Mouse (Mus musculus): Measurements from ENCODE around the gene Rimklb. TPM values are rescaled to one million over a fixed set of nuclear protein-coding genes. Genes with fewer than 3 reads are reported as not detected.

The Rimklb gene
- total and polyA plus RNA-seq, 3 experiments: 0.04 TPM; not detected in 2

GRCm38 (mm10) chr6:122469030-122469640 lies 29.4 kb downstream of the Rimklb start:
- H3K9ac ChIP-seq (ENCODE audit: low read depth, low read length): no peak overlapping the region
- no peaks in the 10 kb centered on the region for H3K4me1 ChIP-seq (ENCODE audit: control insufficient read depth, insufficient read depth, low read length)
- H3K79me2 ChIP-seq (replicated peaks; ENCODE audit: control insufficient read depth, insufficient read depth, low read length): no peaks in the 10 kb centered on the region
- DNase-seq: no peak
- H3K4me3 ChIP-seq: no peak overlapping the region
- WGBS: 89% methylated on average over 15 of the region's 15 CpGs
- no peaks in the 10 kb centered on the region for H3K27me3 ChIP-seq (ENCODE audit: control insufficient read depth, insufficient read depth, low read length)
- intact Hi-C loops (cut with DNase I): no loop called here
- TF ChIP-seq CTCF (IDR thresholded peaks at IDR 0.05): no peak
- TF ChIP-seq EP300 (IDR thresholded peaks at IDR 0.05; ENCODE audit: insufficient read depth, low read depth, low read length): no peak
- no peak for TF ChIP-seq POLR2A (IDR thresholded peaks at IDR 0.05; ENCODE audit: insufficient read depth, low read depth, low read length)
- no peak overlapping the region for H3K27ac ChIP-seq
- no peaks in the 10 kb centered on the region for H3K36me3 ChIP-seq (ENCODE audit: control insufficient read depth, insufficient read depth, low read length)

- Histone ChIP-seq H3K4me3 (no peak overlapping the region), H3K79me2 (replicated peaks; ENCODE audit: control insufficient read depth, insufficient read depth, low read length) (no peaks in the 10 kb centered on the region), H3K36me3 (ENCODE audit: control insufficient read depth, insufficient read depth, low read length) (no peaks in the 10 kb centered on the region), H3K27me3 (ENCODE audit: control insufficient read depth, insufficient read depth, low read length) (no peaks in the 10 kb centered on the region), H3K9ac (ENCODE audit: low read depth, low read length) (no peak overlapping the region), H3K4me1 (ENCODE audit: control insufficient read depth, insufficient read depth, low read length) (no peaks in the 10 kb centered on the region), H3K27ac (no peak overlapping the region)
- WGBS: 76% methylated on average over 3 of the region's 3 CpGs
- TF ChIP-seq POLR2A (IDR thresholded peaks at IDR 0.05; ENCODE audit: insufficient read depth, low read depth, low read length) (no peak), EP300 (IDR thresholded peaks at IDR 0.05; ENCODE audit: insufficient read depth, low read depth, low read length) (no peak), CTCF (IDR thresholded peaks at IDR 0.05) (no peak)
- intact Hi-C loops (cut with DNase I): no loop called here
- DNase-seq: no peak
Measured at GRCm38 (mm10) chr6:122466092-122466713, 32.4 kb downstream of the Rimklb start.

GRCm38 (mm10) chr6:122458946-122459693 lies 39.4 kb downstream of the Rimklb start:
- Histone ChIP-seq H3K9ac (ENCODE audit: low read depth, low read length) (no peak overlapping the region), H3K36me3 (ENCODE audit: control insufficient read depth, insufficient read depth, low read length) (no peaks in the 10 kb centered on the region), H3K4me1 (ENCODE audit: control insufficient read depth, insufficient read depth, low read length) (no peaks in the 10 kb centered on the region), H3K4me3 (no peak overlapping the region), H3K79me2 (replicated peaks; ENCODE audit: control insufficient read depth, insufficient read depth, low read length) (no peaks in the 10 kb centered on the region), H3K27ac (no peak overlapping the region), H3K27me3 (ENCODE audit: control insufficient read depth, insufficient read depth, low read length) (no peaks in the 10 kb centered on the region)
- 83% methylated on average over 8 of the region's 8 CpGs for WGBS
- intact Hi-C loops (cut with DNase I): no loop called here
- no peak for DNase-seq
- no peak for TF ChIP-seq POLR2A (IDR thresholded peaks at IDR 0.05; ENCODE audit: insufficient read depth, low read depth, low read length)
- no peak for TF ChIP-seq CTCF (IDR thresholded peaks at IDR 0.05)
- TF ChIP-seq EP300 (IDR thresholded peaks at IDR 0.05; ENCODE audit: insufficient read depth, low read depth, low read length): no peak

DNA sequence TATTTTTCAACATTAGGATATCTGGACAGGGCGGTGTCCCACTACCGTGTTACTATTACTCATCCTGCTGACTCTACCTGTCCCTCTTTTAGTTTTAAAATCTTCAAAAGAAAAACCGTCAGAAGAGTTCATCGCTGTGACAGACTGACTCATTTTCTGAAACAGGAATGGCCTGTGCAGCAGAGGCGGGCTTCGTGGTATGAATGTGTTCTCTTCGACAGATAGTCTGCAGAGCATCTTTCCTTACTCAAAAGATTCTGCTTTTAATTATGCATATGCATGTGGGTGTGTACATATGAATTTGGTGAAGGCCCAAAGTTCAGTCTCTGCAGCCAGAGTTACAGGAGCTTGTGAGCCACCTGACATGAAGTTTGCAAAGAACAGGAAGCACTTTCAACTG lies 50.7 kb downstream of the Rimklb start:
- 94% methylated on average over 7 of the region's 7 CpGs for WGBS
- Histone ChIP-seq H3K4me3 (no peak overlapping the region), H3K27me3 (ENCODE audit: control insufficient read depth, insufficient read depth, low read length) (no peaks in the 10 kb centered on the region), H3K36me3 (ENCODE audit: control insufficient read depth, insufficient read depth, low read length) (no peaks in the 10 kb centered on the region), H3K79me2 (replicated peaks; ENCODE audit: control insufficient read depth, insufficient read depth, low read length) (no peaks in the 10 kb centered on the region), H3K27ac (no peak overlapping the region), H3K9ac (ENCODE audit: low read depth, low read length) (no peak overlapping the region), H3K4me1 (ENCODE audit: control insufficient read depth, insufficient read depth, low read length) (no peaks in the 10 kb centered on the region)
- no peak for DNase-seq
- TF ChIP-seq EP300 (IDR thresholded peaks at IDR 0.05; ENCODE audit: insufficient read depth, low read depth, low read length) (no peak), POLR2A (IDR thresholded peaks at IDR 0.05; ENCODE audit: insufficient read depth, low read depth, low read length) (no peak), CTCF (IDR thresholded peaks at IDR 0.05) (no peak)
- intact Hi-C loops (cut with DNase I): no loop called here

- Histone ChIP-seq H3K4me1 (ENCODE audit: control insufficient read depth, insufficient read depth, low read length) (no peaks in the 10 kb centered on the region), H3K4me3 (no peak overlapping the region), H3K36me3 (ENCODE audit: control insufficient read depth, insufficient read depth, low read length) (no peaks in the 10 kb centered on the region), H3K27me3 (ENCODE audit: control insufficient read depth, insufficient read depth, low read length) (no peaks in the 10 kb centered on the region), H3K9ac (ENCODE audit: low read depth, low read length) (no peak overlapping the region), H3K27ac (no peak overlapping the region), H3K79me2 (replicated peaks; ENCODE audit: control insufficient read depth, insufficient read depth, low read length) (no peaks in the 10 kb centered on the region)
- TF ChIP-seq CTCF (IDR thresholded peaks at IDR 0.05) (no peak), POLR2A (IDR thresholded peaks at IDR 0.05; ENCODE audit: insufficient read depth, low read depth, low read length) (no peak), EP300 (IDR thresholded peaks at IDR 0.05; ENCODE audit: insufficient read depth, low read depth, low read length) (no peak)
- intact Hi-C loops (cut with DNase I): no loop called here
- 76% methylated on average over 6 of the region's 6 CpGs for WGBS
- DNase-seq: no peak
Measured at GRCm38 (mm10) chr6:122445215-122445614, 53.3 kb downstream of the Rimklb start.
